ENCODE assay signal across 22 mouse cellular contexts in the genomic region with DNA sequence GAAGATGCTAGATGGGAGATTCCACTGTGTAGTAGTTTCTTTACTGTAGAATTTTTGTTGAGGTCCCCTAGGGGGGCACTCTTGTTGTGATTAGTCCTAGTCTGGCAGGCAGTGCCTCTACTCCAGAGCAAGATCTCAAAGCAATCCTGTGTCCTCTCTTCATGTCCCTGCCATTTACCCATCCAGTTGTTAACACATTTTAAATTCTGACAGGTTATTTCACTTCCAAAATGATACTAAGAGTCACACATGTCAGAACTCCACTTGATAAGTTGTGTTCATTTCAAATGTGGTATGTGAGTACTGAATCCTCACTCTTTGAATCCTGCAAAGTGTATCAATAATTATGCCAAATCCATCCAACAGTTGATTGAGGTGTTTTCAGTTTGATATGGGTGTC.
"Had no signal": no experiment of that assay in that cellular context is flagged by ENCODE, and none has a peak within 500 bp of the region (broad histone marks: within the 10 kb centered on the region; RNA-seq: fewer than 3 reads in every experiment).

No protein-coding gene starts in this region.

- H3K27me3 ChIP-seq: kidney, embryonic 15.5 days; limb, embryonic 13.5 days; liver, embryonic 13.5 days; stomach, embryonic 15.5 days had no signal

- H3K4me2 ChIP-seq: kidney, embryonic 15.5 days; limb, embryonic 13.5 days; liver, embryonic 13.5 days; midbrain, embryonic 11.5 days; neural tube, embryonic 12.5 days; neural tube, embryonic 15.5 days; stomach, embryonic 15.5 days had no signal

- H3K36me3 ChIP-seq: kidney, embryonic 15.5 days; limb, embryonic 10.5 days; limb, embryonic 13.5 days; liver, embryonic 13.5 days; neural tube, embryonic 12.5 days; neural tube, embryonic 15.5 days; stomach, embryonic 15.5 days had no signal

- H3K4me1 ChIP-seq: liver, embryonic 13.5 days; stomach, embryonic 15.5 days had no signal

- H3K27ac ChIP-seq: kidney, embryonic 15.5 days; limb, embryonic 10.5 days; limb, embryonic 13.5 days; liver, embryonic 13.5 days; neural tube, embryonic 12.5 days; neural tube, embryonic 15.5 days; stomach, embryonic 15.5 days had no signal

- H3K9me3 ChIP-seq: kidney, embryonic 15.5 days; limb, embryonic 10.5 days; limb, embryonic 13.5 days; liver, embryonic 13.5 days; neural tube, embryonic 12.5 days; neural tube, embryonic 15.5 days; stomach, embryonic 15.5 days had no signal

- H3K9ac ChIP-seq: kidney, embryonic 15.5 days; limb, embryonic 13.5 days; liver, embryonic 13.5 days; neural tube, embryonic 12.5 days; neural tube, embryonic 15.5 days; stomach, embryonic 15.5 days had no signal

- DNase-seq: kidney, adult 11 months; kidney, adult 8-10 months; kidney, postnatal 10 days; kidney, postnatal 4 days; layer of hippocampus, adult 9-11 months; liver; liver, embryonic 13.5 days; lung, adult 2 months; lung, postnatal 14 days; lung, postnatal 4 days; midbrain, embryonic 14.5 days; right cerebral cortex, adult 18-20 months; right cerebral cortex, postnatal 14 days; right cerebral cortex, postnatal 4 days; thymus, postnatal 25 days had no signal

- H3K4me3 ChIP-seq: kidney, embryonic 15.5 days; limb, embryonic 10.5 days; limb, embryonic 13.5 days; liver, embryonic 13.5 days; neural tube, embryonic 12.5 days; neural tube, embryonic 15.5 days; stomach, embryonic 15.5 days had no signal
